Mouse (Mus musculus): ENCODE measurements around the gene Primpol. TPM values are rescaled to one million over a fixed set of nuclear protein-coding genes. Genes with fewer than 3 reads are reported as not detected.

The Primpol gene
- total RNA-seq, 2 experiments from 2014 or later, result 3.2 to 3.8 TPM

- intact Hi-C loops (cut with DNase I), result no loop called here
- no peak for DNase-seq (ENCODE audit: low spot score in 2 of 2)
These were observed 90.9 kb downstream of the Primpol start for GRCm38 (mm10) chr8:46526098-46526497.

Other genes with a start within 250 kb of the Primpol start
- 10 to 100 TPM; 45.0 to 47.3 TPM for gene Acsl1, start 146.2 kb downstream of the Primpol start, total RNA-seq (2021)
- gene Cenpu, start 65.2 kb downstream of the Primpol start, total RNA-seq (2021), result 1 to 10 TPM; 1.6 to 4.1 TPM
- 10 to 100 TPM; 28.7 to 29.7 TPM for gene Casp3, start 79 bp upstream of the Primpol start, total RNA-seq (2021)
- gene Irf2, start 122.5 kb upstream of the Primpol start, total RNA-seq (2021), result 10 to 100 TPM; 40.6 to 44.3 TPM